Mouse (Mus musculus): ENCODE results near the gene Unc79.

DNA sequence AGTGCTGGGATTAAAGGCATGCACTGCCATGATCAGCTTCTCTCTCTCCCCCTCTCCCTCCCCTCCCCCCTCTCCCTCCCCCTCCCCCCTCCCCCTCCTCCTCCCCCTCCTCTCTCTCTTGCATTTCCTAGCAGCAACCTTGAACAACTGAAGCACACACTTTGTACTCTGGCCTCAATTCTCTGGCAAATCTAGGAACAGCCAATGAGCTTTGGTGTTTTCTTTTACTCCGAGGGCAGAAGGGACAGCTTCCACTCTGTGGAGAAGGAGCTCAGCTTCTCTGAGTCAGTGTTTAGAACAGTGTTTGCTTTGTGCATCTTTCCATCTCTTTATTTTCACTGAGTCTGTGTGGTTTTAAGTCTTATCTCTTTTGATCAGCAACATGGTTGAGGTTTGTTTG lies 12.8 kb upstream of the Unc79 start:
- no peak for TF ChIP-seq CTCF (IDR thresholded peaks at IDR 0.05; ENCODE audit: low read depth, low read length)
- no peak for TF ChIP-seq TAL1 (conservative IDR thresholded peaks at IDR 0.05; ENCODE audit: low read depth, low read length)
- no peak for TF ChIP-seq GATA1 (IDR thresholded peaks at IDR 0.05; ENCODE audit: borderline replicate concordance, low read length)
- no peak for TF ChIP-seq GATA2 (IDR thresholded peaks at IDR 0.05; ENCODE audit: borderline replicate concordance, low read depth, low read length)
- no peak for TF ChIP-seq POLR2AphosphoS5 (IDR thresholded peaks at IDR 0.05; ENCODE audit: insufficient replicate concordance, low read depth, low read length)
